Mouse (Mus musculus) kidney, embryonic 14.5 days (tissue): ENCODE results near the gene 2010005H15Rik. TPM values are rescaled to one million over a fixed set of nuclear protein-coding genes. Genes with fewer than 3 reads are reported as not detected.
"Not testable (repeated sequence)": the region's sequence is repeated elsewhere in the genome, so short reads cannot be mapped to it uniquely, and the experiment has no call there.

Source experiments
- ATAC-seq: fragments of 200-750 bp; cut with Nextera tagmentation; 2 replicates; pipeline ENCODE4 v1.8.0; 2017; ENCODE audit warnings: moderate number of reproducible peaks, mild to moderate bottlenecking, moderate TSS enrichment, moderate library complexity; ENCODE audit not compliant: low FRiP score, low TSS enrichment
- H3K27ac ChIP-seq: fragments of 300-500 bp; sonication (generic); 2 replicates; pipeline ENCODE4 v1.5.1; 2014; ENCODE audit warnings: low read depth, mild to moderate bottlenecking, low read length, moderate library complexity, mixed read lengths
- H3K27me3 ChIP-seq: fragments of 300-500 bp; sonication (generic); 2 replicates; pipeline ENCODE4 v1.6.1; 2014; ENCODE audit warnings: mild to moderate bottlenecking, low read length; ENCODE audit not compliant: control insufficient read depth, insufficient read depth
- H3K36me3 ChIP-seq: fragments of 300-500 bp; sonication (generic); 2 replicates; pipeline ENCODE4 v1.6.1; 2014; ENCODE audit warnings: low read length, mixed read lengths; ENCODE audit not compliant: control insufficient read depth, insufficient read depth
- H3K4me1 ChIP-seq: fragments of 300-500 bp; sonication (generic); 2 replicates; pipeline ENCODE4 v1.6.1; 2014; ENCODE audit warnings: low read length, mixed read lengths; ENCODE audit not compliant: control insufficient read depth, insufficient read depth
- H3K4me2 ChIP-seq: fragments of 300-500 bp; sonication (generic); replicated peaks from 2 replicates; pipeline ENCODE4 v1.6.1; 2014; ENCODE audit warnings: low read depth, mild to moderate bottlenecking, low read length
- H3K4me3 ChIP-seq: fragments of 300-500 bp; sonication (generic); 2 replicates; pipeline ENCODE4 v1.5.1; 2014; ENCODE audit warnings: mild to moderate bottlenecking, low read length
- H3K9ac ChIP-seq: fragments of 300-500 bp; sonication (generic); 2 replicates; pipeline ENCODE4 v1.6.1; 2014; ENCODE audit warnings: low read depth, mild to moderate bottlenecking, low read length, moderate library complexity
- H3K9me3 ChIP-seq: fragments of 300-500 bp; sonication (generic); 2 replicates; pipeline ENCODE4 v1.6.1; 2016; ENCODE audit warnings: low read length; ENCODE audit not compliant: control insufficient read depth
- WGBS: fragments of 180-500 bp; shearing (Covaris S2); extraction: QIAGEN DNeasy Blood & Tissue Kit; methylation state at CpG from one replicate; pipeline ENCODE4 v1.1.7; 2014; 5-methylcytosine and 5-hydroxymethylcytosine counted together
- polyA plus RNA-seq: library from polyadenylated mRNA; unstranded; fragments of >200 nt; fragmentation: Nextera tagmentation; extraction: Ambion mirVana; gene quantifications from 2 replicates; pipeline ENCODE4 v1.2.1, GENCODE M21; 2014

2010005H15Rik gene
- polyA plus RNA-seq, result not detected in 2 replicates

- WGBS, result 90% methylated on average over 6 of the region's 7 CpGs
- H3K4me2 ChIP-seq, H3K9me3 ChIP-seq, H3K36me3 ChIP-seq, H3K4me3 ChIP-seq, H3K27ac ChIP-seq, ATAC-seq, H3K9ac ChIP-seq, H3K4me1 ChIP-seq, H3K27me3 ChIP-seq: not testable (repeated sequence)
These were observed at the start of gene 2010005H15Rik for GRCm38 (mm10) chr16:36221168-36221567. Gene 2010005H15Rik, plus strand, starts transcription at chr16:36221468.

GRCm38 (mm10) chr16:36176108-36176507 is 45.2 kb upstream of the 2010005H15Rik start:
- no peak for ATAC-seq
- Histone ChIP-seq H3K27me3 (no peaks in the 10 kb centered on the region), H3K9ac (no peak overlapping the region), H3K27ac (no peak overlapping the region), H3K4me2 (no peak overlapping the region), H3K36me3 (no peaks in the 10 kb centered on the region), H3K4me3 (no peak overlapping the region), H3K9me3 (no peaks in the 10 kb centered on the region), H3K4me1 (no peaks in the 10 kb centered on the region)

GRCm38 (mm10) chr16:36179910-36180309 is 41.4 kb upstream of the 2010005H15Rik start:
- Histone ChIP-seq H3K9ac (no peak overlapping the region), H3K36me3 (no peaks in the 10 kb centered on the region), H3K4me1 (no peaks in the 10 kb centered on the region), H3K4me2 (no peak overlapping the region), H3K27me3 (no peaks in the 10 kb centered on the region), H3K27ac (no peak overlapping the region), H3K4me3 (no peak overlapping the region), H3K9me3 (no peaks in the 10 kb centered on the region)
- no peak for ATAC-seq
- 77% methylated on average over 2 of the region's 2 CpGs for WGBS

GRCm38 (mm10) chr16:36183912-36184311 is 37.4 kb upstream of the 2010005H15Rik start, which contains the start of gene Gm5483:
Gene Gm5483, plus strand, starts transcription at chr16:36184212.
- H3K9me3 ChIP-seq, H3K9ac ChIP-seq, ATAC-seq, H3K4me3 ChIP-seq, H3K4me2 ChIP-seq, H3K27me3 ChIP-seq, H3K4me1 ChIP-seq, H3K36me3 ChIP-seq, H3K27ac ChIP-seq: not testable (repeated sequence)
- WGBS, result 86% methylated on average over 4 of the region's 4 CpGs

- no peaks in the 10 kb centered on the region for H3K9me3 ChIP-seq
- no peak for ATAC-seq
- H3K27me3 ChIP-seq, result no peaks in the 10 kb centered on the region
- WGBS, result 56% methylated on average over 19 of the region's 19 CpGs
- H3K4me1 ChIP-seq, result no peaks in the 10 kb centered on the region
- no peak overlapping the region for H3K9ac ChIP-seq
- no peak overlapping the region for H3K4me2 ChIP-seq
- H3K4me3 ChIP-seq, result no peak overlapping the region
- no peak overlapping the region for H3K27ac ChIP-seq
- H3K36me3 ChIP-seq, result no peaks in the 10 kb centered on the region
These were observed 22.0 kb upstream of the 2010005H15Rik start for GRCm38 (mm10) chr16:36199226-36199625.

- WGBS, result 74% methylated on average over 5 of the region's 5 CpGs
- no peaks in the 10 kb centered on the region for H3K4me1 ChIP-seq
- no peak overlapping the region for H3K4me3 ChIP-seq
- ATAC-seq, result no peak
- H3K4me2 ChIP-seq, result no peak overlapping the region
- H3K27ac ChIP-seq, result no peak overlapping the region
- H3K27me3 ChIP-seq, result no peaks in the 10 kb centered on the region
- H3K9me3 ChIP-seq, result no peaks in the 10 kb centered on the region
- H3K9ac ChIP-seq, result no peak overlapping the region
- H3K36me3 ChIP-seq, result no peaks in the 10 kb centered on the region
These were observed 17.4 kb upstream of the 2010005H15Rik start for GRCm38 (mm10) chr16:36203846-36204245.

- not testable (repeated sequence) for H3K4me3 ChIP-seq, H3K27ac ChIP-seq, H3K4me2 ChIP-seq, H3K27me3 ChIP-seq, ATAC-seq, H3K9ac ChIP-seq, H3K4me1 ChIP-seq, H3K36me3 ChIP-seq, H3K9me3 ChIP-seq
- WGBS, result 33% methylated on average over 2 of the region's 2 CpGs
These were observed 15.6 kb upstream of the 2010005H15Rik start for GRCm38 (mm10) chr16:36205684-36206083.

- 79% methylated on average over 2 of the region's 2 CpGs for WGBS
- no peak within 1 kb of the TSS for H3K4me2 ChIP-seq
- no peak within 1 kb of the TSS for H3K9ac ChIP-seq
- no peaks in the 10 kb centered on the region for H3K9me3 ChIP-seq
- no peak within 1 kb of the TSS for H3K27ac ChIP-seq
- no peaks in the 10 kb centered on the region for H3K36me3 ChIP-seq
- no peaks in the 10 kb centered on the region for H3K27me3 ChIP-seq
- no peak for ATAC-seq
- no peaks in the 10 kb centered on the region for H3K4me1 ChIP-seq
- no peak within 1 kb of the TSS for H3K4me3 ChIP-seq
These were observed 11.3 kb upstream of the 2010005H15Rik start, which contains the start of gene Gm5416 for GRCm38 (mm10) chr16:36209967-36210453. Gene Gm5416, plus strand, starts transcription at chr16:36210403.

GRCm38 (mm10) chr16:36260585-36260984 is 39.3 kb downstream of the 2010005H15Rik start:
- not testable (repeated sequence) for H3K36me3 ChIP-seq, ATAC-seq

More at GRCm38 (mm10) chr16:36260585-36260984, 39.3 kb downstream of the 2010005H15Rik start:
- H3K27ac ChIP-seq, H3K4me2 ChIP-seq, H3K9me3 ChIP-seq, H3K9ac ChIP-seq, H3K4me3 ChIP-seq, H3K27me3 ChIP-seq, H3K4me1 ChIP-seq: not testable (repeated sequence)
